Mouse (Mus musculus): Measurements from ENCODE around the gene Trhr2.

The Trhr2 gene

DNA sequence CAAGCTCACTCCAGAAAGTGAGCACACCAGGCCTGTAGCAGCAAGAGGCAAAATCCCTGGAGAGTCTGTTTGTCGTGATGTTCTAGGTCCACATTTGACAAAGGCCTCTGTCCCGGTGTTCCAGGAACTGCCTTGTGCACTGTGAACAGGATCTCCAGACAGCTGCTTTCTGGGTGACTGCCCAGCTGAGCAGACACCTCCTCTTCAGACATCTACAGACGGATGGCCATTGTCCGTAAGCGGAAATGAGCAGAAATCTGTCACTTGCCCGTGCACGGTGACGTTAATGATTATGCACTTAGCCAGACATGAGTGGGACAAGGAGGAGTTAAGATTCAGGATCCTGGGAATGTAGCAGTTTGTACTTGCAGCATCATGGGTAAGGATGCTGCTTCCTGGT, 6.4 kb downstream of the Trhr2 start:
- DNase-seq, result no peak

DNA sequence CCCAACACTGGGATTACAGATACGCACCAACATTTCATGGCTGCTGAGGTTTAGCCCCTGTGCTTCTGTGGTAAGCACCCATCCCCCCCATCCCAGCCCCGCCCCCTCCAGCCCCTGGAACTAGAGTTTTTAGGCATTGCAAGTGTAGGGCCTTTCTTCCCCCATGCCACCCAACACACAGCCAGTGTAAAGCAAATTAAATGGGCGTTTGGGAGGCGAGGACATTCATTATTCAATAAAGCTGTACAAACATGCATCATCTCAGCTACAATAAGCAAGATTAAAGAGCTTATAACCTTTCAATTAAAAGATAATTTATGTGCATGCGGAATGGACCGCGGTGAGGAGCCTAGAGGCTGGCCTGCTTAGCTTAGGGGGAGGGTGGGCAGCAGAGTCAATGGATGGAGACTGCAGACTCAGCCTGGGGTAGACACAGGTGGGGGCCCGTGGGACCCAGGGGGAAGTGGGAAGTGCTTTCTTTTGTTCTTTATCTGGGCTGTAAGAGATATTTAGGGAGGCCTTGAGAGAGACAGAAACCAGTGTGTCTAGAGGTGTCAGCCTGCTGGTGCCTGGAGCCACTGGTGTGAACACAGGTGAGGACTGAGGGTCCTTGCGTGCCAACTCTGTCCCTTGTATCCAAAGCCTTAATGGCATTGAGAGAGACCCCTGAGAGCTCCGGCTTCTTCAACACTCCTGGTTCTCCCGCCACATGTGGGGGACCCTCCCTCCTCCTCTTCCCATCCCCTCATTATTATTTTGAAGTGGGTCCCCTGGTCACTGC, 10.0 kb downstream of the Trhr2 start:
- no peak for DNase-seq

DNA sequence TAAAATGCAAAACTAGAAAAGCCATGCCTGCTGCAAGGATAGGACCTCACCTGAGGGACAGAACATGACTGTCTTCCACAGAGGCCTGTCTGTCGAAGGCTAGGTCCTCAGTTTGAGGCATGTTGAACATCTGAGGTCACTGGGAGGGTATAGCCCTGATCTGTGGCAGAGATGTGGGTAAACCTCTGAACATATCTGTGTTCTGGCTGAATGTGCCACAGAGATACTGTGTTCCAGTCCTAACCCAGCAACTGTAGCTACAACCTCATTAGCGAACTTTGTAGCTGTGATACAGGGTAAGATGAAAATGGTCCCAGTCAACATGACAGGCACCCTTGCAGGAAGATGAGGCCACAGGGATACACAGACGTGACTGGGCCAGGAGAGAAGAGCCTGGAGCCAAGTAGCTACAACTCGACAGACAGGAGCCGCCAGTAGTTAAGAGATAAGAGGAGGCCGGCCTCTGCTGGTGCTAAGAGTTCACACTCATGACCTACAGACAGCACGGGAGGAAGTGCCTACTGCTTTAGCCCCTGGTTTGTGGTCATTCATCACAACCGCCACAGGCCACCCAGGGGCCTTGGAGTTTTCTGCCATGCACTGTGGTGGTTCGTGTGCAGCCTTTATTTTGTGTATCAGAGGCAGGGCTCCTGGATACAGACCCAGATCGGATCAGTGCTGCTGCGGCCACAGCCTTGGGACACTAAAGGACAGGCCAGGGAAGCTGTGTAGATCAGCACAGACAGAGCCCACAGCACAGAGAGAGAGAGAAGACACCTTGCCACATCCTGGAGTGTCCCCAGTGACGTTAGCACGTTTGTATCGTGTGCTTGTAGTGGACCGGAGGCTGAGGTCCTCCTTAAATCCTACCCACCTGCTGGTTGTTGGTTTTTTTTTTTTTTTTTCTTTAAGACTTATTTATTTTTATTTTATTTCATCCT, 10.9 kb downstream of the Trhr2 start:
- DNase-seq, result no peak

DNA sequence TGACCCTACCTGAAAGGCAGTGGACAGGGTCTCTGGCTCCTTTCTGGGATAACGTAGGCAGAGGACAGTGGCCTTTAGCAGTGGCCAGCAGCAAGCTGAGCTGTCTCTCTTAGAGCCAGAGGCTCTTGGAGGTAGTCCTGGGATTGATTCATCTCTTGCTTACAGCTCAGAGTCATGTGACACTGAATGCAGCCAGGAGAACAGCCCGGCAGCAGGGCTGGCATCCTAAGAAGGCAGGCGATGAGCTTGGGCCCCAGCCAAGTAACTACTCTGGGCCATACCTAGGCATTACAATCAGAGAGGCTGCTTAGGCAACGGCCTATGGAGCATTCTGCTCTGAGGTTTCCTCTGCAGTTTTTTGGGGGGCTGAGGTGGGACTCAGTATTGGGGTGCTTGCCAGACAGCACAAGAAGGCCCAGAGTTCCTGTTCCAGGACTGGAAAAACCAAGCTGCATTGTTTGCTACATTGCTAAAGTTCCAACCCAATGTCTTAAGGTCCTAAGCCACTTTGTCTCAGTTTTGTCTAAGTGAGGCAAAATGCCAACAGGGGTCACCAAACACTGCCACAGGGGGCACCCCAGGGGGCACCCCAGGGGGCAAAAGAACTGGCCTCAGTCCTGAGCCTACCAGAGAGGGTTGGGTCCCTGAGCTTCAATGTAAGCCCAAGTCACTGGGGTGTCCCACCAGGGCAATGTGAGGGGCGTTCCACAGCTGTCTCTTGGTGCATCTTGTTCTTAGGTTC, 12.6 kb downstream of the Trhr2 start:
- DNase-seq, result peak; percentile 88

DNA sequence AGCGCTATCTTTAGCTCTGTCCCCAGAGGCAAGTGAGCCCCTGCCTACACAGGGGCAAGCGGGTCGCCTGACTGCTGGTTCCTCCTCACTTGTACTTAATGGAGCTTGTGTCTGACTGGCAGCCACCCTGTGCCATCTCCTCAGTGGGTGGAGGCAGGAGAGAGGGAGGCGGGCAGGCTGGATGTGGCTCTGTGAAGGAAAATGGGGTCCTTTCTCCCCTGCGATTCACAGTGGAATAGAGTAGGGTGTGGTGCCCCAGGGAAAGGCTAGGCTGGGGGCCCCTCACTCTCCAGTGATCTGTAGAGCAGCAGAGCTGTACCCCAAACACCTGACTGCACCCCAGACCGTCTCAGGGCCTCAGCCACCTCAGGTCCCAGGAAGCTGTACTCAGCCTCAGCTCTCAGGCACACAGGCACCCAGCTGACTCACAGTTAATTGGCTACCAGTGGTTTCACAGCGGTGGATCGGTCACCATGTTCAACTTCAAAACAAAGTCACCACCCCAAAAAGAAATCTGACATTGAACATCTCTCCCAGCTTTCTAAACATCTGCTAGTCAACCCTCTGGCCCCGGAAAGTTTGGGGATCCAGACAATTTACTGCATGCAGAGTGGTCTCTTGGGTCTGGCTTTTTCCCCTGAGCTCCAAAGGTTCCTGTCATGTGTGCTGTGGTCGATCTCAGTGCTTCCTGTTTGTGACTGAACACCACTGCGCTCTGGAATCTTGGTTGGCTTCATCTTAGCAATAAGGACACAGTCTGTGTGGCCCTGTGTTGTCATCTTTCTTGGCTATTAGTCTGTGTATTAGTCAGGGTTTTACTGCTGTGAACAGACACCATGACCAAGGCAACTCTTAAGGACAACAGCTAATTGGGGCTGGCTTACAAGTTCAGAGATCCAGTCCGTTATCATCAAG, 15.1 kb downstream of the Trhr2 start:
- DNase-seq, result no peak

DNA sequence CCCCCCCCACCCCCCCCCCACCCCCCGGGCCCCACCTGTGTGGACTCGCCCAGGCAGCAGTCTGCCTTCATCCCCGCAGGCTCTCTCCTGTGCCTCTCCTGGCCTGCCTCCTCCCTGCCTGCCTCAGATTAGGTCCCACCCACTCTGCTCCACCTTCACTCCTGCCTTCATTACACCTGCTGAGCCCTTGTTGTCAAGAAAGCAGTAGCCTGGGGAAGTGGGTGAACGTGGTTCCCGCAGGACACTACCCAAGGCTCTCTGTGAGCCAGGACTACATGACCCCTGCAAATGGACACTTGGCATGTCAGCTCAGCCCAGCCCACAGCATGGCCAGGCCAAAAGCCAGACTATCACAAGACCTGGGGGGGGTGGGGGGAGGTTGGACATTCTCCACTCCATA, 16.3 kb downstream of the Trhr2 start:
- DNase-seq, result peak; percentile 34

DNA sequence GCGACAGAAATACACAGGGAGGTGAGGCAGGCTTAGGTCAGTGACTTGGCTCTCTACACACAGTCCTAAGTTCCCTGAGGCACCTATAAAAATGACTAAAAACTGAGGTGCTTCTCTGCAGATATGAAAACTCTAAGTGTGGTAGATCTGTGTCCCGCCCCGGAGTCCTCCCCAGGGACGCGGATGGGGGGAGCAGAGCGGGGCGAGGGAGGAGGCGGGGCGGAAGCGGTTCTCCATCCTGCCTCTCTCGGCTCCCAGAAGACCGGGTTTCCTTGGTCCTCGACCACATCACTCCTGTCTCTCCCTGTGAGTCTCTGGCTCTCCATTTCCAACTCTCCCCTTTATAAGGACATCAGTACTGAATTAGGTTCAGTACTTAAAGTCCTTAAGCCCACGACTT, 16.8 kb downstream of the Trhr2 start:
- peak; percentile 49 for DNase-seq

DNA sequence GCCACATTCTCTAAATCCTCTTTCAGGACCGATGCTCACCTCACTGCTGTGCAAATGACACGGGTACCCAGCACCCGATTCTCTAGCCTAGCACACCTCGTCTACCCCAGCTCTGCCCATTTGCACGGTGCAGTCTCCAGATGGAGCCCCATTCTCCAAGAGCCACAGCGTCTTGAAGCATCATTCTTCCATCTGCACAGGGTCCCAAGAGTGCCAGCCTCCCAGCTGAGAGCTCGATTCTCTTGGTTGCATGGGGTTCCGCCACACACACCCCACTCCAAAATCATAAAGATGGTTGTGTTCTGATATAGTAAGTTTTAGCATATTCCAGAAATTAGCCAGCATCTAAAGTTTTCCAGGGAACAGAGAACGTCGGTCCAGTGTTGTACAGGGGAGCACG, 17.2 kb downstream of the Trhr2 start:
- peak; percentile 24 for DNase-seq

DNA sequence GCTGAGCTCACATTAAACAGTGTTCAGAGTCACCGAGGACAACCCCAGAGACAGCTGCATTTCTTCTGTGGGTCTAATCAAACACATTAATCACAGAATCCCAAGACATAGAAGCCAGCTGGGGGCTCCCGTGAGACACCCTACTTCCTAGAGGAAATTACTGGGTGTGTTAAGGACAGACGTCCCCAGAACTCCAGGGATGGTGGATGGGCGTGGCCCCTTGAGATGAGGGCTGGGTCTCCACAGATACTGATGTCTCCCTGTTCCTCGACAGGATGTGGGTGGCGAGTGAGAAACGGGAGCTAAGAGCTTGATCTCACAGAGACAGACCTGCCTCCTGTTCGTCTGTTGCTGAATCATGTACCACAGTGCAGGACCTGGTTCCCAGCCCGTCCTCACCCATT, 17.7 kb downstream of the Trhr2 start:
- peak; percentile 23 for DNase-seq

DNA sequence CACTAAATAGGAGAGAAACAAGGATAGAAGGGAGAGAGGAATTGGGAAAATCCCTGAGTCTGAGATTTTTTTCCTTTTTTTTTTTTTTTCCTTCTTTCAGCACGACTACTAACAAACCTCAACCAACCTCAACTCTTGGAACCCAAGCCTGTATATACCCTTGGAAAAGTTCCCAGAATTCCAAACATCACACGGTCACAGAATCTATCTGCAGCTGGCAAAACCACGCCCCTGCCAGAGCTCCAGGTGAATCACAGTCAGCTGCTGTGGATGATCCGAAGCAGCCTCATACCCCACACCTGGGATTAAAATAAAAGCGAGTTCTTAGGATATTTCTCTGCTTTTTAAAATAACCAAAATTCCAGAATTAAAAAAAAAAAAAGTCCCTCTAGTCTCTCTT, 18.2 kb downstream of the Trhr2 start:
- DNase-seq, result no peak

DNA sequence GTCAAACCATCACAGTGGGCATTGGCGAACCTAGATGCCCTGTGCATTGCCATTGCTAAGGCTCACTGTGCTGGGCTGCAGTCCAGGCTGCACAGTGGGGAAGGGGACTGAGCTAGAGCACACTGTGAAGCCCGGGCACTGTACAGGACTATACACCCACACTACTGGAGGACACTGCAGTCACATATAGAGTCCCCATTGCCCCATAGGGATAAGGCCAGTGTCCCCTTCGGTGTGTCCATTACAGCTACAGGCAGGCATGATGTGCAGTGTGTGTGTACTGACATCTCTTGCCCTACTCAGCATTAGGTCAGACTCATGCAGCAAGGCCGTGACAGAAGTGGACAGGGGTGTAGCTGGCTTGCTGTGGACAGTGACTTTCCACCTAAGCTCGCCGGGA, 18.8 kb downstream of the Trhr2 start:
- no peak for DNase-seq

DNA sequence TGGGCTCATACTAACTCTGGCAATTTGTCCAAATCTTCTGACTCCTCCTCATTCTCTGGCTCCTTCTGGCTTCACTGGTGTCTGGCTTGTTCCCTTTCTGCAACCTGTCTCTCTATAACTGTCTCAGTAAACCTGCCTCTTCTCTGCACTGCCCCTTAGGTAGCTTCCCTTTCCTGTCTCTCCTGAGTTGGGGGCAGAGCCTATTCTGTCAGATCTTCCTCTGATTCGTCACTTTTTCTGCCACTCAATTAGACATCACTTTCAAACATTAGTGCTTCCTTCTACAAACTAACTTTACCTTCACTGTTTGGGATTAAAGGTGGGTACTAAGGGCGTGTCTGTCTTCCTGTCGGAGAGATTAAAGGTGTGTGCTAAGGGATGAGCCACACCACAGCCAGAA, 19.8 kb downstream of the Trhr2 start:
- DNase-seq, result no peak

DNA sequence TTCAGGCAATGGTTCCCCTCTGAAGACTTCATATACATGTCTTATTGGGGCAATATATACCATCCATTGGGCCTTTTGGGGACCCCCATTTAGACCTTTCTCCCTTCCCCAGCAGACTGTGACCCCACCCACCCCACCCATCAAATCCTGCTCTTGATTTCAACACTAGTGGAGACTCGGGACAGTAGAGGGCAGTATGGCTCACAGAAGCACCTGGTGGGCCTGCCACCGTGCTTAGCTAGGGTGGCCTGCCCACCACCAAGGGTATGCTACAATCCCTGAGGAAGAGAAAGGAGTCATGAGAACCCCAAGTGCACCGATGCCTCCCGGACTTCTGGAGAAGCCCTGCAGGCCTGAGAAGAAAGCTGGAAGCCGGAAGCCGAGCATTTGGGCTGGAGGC, 21.7 kb downstream of the Trhr2 start:
- DNase-seq, result no peak

DNA sequence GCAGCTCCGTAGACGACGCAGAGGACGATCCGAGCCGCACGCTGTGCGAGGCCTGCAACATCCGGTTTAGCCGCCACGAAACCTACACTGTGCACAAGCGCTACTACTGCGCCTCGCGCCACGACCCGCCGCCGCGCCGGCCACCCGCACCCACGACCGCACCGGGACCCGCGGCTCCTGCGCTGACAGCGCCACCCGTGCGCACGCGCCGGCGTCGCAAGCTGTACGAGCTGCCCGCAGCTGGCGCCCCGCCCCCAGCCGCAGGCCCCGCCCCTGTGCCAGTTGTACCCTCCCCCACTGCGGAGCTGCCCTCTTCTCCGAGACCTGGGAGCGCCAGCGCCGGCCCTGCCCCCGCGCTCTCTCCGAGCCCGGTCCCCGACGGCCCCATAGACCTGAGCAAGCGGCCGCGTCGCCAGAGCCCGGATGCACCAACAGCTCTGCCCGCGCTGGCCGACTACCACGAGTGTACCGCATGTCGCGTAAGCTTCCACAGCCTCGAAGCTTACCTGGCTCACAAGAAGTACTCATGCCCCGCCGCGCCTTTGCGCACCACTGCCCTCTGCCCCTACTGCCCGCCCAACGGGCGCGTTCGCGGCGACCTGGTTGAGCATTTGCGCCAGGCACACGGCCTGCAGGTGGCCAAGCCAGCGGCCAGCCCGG, 24.2 kb downstream of the Trhr2 start:
- peak; percentile 33 for DNase-seq

DNA sequence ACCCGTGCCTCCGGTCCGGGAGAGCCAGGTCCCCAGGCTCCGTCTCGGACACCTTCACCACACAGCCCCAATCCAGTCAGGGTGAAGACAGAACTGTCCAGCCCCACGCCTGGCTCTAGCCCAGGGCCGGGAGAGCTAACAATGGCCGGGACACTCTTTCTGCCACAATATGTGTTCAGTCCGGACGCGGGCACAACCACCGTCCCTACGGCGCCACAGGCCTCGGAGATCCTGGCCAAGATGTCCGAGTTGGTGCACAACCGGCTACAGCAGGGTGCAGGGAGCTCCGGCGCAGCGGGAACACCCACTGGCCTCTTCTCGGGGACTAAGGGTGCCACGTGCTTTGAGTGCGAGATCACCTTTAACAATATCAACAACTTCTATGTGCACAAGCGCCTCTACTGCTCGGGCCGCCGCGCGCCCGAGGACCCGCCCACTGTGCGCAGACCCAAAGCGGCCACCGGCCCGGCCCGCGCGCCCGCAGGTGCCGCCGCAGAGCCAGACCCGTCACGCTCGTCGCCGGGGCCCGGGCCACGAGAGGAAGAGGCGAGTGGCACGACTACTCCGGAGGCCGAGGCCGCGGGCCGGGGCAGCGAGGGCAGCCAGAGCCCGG, 24.8 kb downstream of the Trhr2 start:
- peak; percentile 23 for DNase-seq

DNA sequence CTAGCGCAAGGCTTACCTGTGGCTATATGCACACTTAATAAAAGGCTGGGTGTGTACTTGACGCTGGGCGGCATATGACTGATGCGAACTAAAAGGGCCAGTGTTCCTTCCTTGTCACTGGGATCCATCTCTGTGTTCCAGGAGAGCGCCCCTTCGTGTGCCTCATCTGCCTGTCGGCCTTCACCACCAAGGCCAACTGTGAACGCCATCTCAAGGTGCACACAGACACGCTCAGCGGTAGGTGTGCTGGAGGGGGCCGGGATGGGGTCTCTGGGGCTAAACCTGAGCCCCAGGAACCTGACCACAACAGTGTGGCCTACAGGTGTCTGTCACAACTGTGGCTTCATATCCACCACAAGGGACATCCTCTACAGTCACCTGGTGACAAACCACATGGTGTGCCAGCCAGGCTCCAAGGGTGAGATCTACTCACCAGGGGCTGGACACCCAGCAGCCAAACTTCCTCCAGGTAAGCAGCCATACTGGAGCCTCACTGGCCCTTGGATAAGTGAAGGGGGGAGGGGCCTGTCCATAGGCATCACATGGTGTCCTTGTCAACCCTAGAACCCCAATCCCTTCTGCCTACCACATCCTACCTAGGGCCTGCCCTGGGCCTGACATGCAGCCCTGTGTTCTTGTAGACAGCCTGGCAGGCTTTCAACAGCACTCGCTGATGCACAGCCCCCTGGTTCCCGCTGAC, 25.6 kb downstream of the Trhr2 start:
- no peak for DNase-seq

DNA sequence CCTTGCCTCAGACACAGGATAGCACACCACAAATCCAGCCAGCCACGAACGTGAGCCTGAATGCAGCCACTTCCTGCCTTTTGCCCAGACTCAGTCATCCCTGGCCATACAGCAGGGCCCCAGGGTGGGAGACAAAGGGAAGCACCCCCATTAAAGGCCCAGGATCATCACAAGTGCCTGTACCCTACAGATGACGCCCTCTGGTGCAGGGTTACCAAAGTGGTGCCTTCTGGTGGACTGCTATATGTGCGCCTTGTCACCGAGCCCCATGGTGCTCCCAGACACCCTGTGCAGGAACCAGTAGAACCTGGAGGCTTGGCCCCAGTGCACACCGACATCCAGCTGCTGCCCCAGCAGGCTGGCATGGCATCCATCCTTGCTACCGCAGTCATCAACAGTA, 27.0 kb downstream of the Trhr2 start:
- DNase-seq, result peak; percentile 21

DNA sequence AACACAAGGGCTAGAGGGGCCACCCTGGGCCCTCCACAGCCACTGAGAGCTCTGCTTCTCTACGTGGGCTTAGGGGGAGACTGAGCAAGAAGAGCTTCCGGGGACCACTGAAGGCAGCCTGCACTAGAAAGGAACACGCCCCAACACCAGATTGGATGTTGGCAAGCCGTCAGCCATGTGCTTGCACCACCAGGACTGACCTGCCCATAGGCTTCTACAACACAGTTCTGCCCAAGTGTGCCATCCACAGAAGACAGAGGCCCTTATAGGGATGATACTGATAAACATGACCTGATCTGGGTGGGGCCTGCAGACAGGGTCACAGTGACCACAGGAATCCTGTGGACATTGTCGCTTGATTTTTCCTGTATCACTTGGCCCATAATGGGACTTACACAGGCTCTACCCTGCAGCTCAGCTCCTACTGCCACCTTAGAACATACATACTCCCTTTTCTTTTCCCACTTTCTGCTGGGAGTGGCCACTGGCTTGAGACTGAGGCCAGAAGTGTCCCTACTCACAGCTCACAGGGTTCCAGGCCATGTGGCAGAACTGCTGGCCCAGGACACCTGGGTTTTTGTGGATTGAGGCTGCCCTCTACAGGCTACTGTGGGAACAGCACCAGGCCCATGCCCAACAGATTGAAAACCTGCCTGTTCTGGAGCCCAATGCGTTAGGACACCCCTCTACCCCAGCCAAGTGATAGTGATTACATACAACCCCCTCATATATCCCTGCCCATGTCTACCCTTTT, 27.6 kb downstream of the Trhr2 start:
- peak; percentile 83 for DNase-seq

DNA sequence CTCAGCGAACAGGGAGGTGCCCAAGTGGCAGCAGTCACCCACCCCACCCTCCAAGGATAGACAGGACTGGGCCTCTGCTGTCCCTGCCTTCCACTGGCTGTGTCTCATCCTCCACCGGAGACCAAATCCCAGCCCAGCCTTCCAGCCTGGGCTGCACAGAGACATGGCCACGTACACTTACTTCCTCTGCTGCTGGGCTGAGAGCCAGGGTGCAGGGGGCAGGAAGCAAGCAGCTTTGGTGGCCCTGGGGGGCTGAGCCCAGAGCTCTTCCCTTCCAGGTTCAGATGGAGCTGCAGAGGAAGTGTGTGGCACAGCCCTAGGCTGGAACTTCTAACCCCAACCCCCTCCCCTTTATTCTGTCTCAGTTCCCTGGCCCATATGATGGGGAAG, 29.4 kb downstream of the Trhr2 start:
- DNase-seq, result no peak

All from cerebellum, adult 11 months (tissue).